Mouse (Mus musculus): Measurements from ENCODE around the gene Fkbp2. TPM values are rescaled to one million over a fixed set of nuclear protein-coding genes. Genes with fewer than 3 reads are reported as not detected.
"Not testable (repeated sequence)": the region's sequence is repeated elsewhere in the genome, so short reads cannot be mapped to it uniquely, and the experiment has no call there.

Fkbp2 gene
- total RNA-seq, 2 experiments from 2014 or later = 86.9 to 104 TPM

- DNase-seq (ENCODE audit: low spot score in 2 of 2) = peak; percentile 90 to 91
These were observed 11.9 kb upstream of the Fkbp2 start, which contains the start of gene Dnajc4 for GRCm38 (mm10) chr19:6992011-6992858. Dnajc4 (minus strand) TSS chr19:6992572.

GRCm38 (mm10) chr19:6991166-6991565 is 10.9 kb upstream of the Fkbp2 start:
- DNase-seq (ENCODE audit: low spot score in 2 of 2) = not testable (repeated sequence)

GRCm38 (mm10) chr19:6990712-6991111 is 10.4 kb upstream of the Fkbp2 start:
- DNase-seq (ENCODE audit: low spot score in 2 of 2) = no peak

GRCm38 (mm10) chr19:6989251-6989650 is 8.9 kb upstream of the Fkbp2 start:
- DNase-seq (ENCODE audit: low spot score in 2 of 2) = no peak

GRCm38 (mm10) chr19:6987904-6988285 is 7.6 kb upstream of the Fkbp2 start:
- DNase-seq (ENCODE audit: low spot score in 2 of 2) = no peak

GRCm38 (mm10) chr19:6987061-6987903 is 7.0 kb upstream of the Fkbp2 start, which contains the start of gene Vegfb:
Vegfb (minus strand) TSS chr19:6987651.
- peak; percentile 75 to 79 for DNase-seq (ENCODE audit: low spot score in 2 of 2)

GRCm38 (mm10) chr19:6985951-6986708 is 5.8 kb upstream of the Fkbp2 start:
- no peak for DNase-seq (ENCODE audit: low spot score in 2 of 2)

GRCm38 (mm10) chr19:6985300-6985699 is 5.0 kb upstream of the Fkbp2 start:
- DNase-seq (ENCODE audit: low spot score in 2 of 2) = no peak

GRCm38 (mm10) chr19:6983621-6984020 is 3.3 kb upstream of the Fkbp2 start:
- DNase-seq (ENCODE audit: low spot score in 2 of 2) = no peak

- no peak for DNase-seq (ENCODE audit: low spot score in 2 of 2)
These were observed 1.2 kb upstream of the Fkbp2 start for GRCm38 (mm10) chr19:6981465-6981864.

- DNase-seq (ENCODE audit: low spot score in 2 of 2) = peak; percentile 99
These were observed 568 bp downstream of the Fkbp2 start for GRCm38 (mm10) chr19:6979486-6980380.

GRCm38 (mm10) chr19:6979001-6979479 is 1.3 kb downstream of the Fkbp2 start:
- peak; percentile 46 to 50 for DNase-seq (ENCODE audit: low spot score in 2 of 2)

- DNase-seq (ENCODE audit: low spot score in 2 of 2) = no peak
These were observed 1.7 kb downstream of the Fkbp2 start for GRCm38 (mm10) chr19:6978639-6978974.

- no peak for DNase-seq (ENCODE audit: low spot score in 2 of 2)
These were observed 2.3 kb downstream of the Fkbp2 start for GRCm38 (mm10) chr19:6977759-6978638.

- peak; percentile 51 to 52 for DNase-seq (ENCODE audit: low spot score in 2 of 2)
These were observed 4.5 kb downstream of the Fkbp2 start, which contains the start of gene Plcb3 for GRCm38 (mm10) chr19:6975537-6976521. Plcb3 (minus strand) TSS chr19:6976470.

GRCm38 (mm10) chr19:6974211-6975205 is 5.8 kb downstream of the Fkbp2 start, which contains the start of gene Ppp1r14b:
Ppp1r14b (plus strand) TSS chr19:6974968.
- peak; percentile 71 to 73 for DNase-seq (ENCODE audit: low spot score in 2 of 2)

All from adrenal gland, adult 18-20 months (tissue).